Mouse (Mus musculus) MEL (cell line): ENCODE measurements around the gene Olfr549.

Experiments
- BHLHE40 ChIP-seq: IDR thresholded peaks from 2 replicates; pipeline ENCODE4 v1.6.1; 2012; ENCODE audit warnings: low read depth, mild to moderate bottlenecking, inconsistent platforms, low read length, improper control_type of control experiment, borderline replicate concordance
- CTCF ChIP-seq, 3 experiments: IDR thresholded peaks in 2 of 3; conservative IDR thresholded peaks in 1 of 3; 2 replicates each; pipeline ENCODE4 v1.5.1; 2011 to 2012; ENCODE audit warnings: low read length in 3 of 3, low read depth in 2 of 3, mild to moderate bottlenecking in 2 of 3, improper control_type of control experiment in 1 of 3, inconsistent platforms in 1 of 3, mixed read lengths in 1 of 3, moderate library complexity in 1 of 3; ENCODE audit not compliant: control insufficient read depth in 1 of 3, insufficient read depth in 1 of 3, poor library complexity in 1 of 3, severe bottlenecking in 1 of 3
- E2F4 ChIP-seq: IDR thresholded peaks from 2 replicates; pipeline ENCODE4 v1.6.1; 2011; ENCODE audit warnings: low read depth, low read length, improper control_type of control experiment, borderline replicate concordance
- EP300 ChIP-seq, 2 experiments: IDR thresholded peaks; 2 replicates each; pipeline ENCODE4 v1.6.1; 2011; ENCODE audit warnings: improper control_type of control experiment in 2 of 2, low read length in 2 of 2, low read depth in 1 of 2, mild to moderate bottlenecking in 1 of 2
- JUND ChIP-seq: IDR thresholded peaks from 2 replicates; pipeline ENCODE4 v1.6.1; 2011; ENCODE audit warnings: low read depth, mild to moderate bottlenecking, improper control_type of control experiment, low read length
- MAFK ChIP-seq: IDR thresholded peaks from 2 replicates; pipeline ENCODE4 v1.6.1; 2011; ENCODE audit warnings: low read depth, mild to moderate bottlenecking, low read length, improper control_type of control experiment, borderline replicate concordance
- NRF1 ChIP-seq: IDR thresholded peaks from 2 replicates; pipeline ENCODE4 v1.6.1; 2014; ENCODE audit warnings: low read depth, mild to moderate bottlenecking, inconsistent platforms, low read length, improper control_type of control experiment, moderate library complexity; ENCODE audit not compliant: poor library complexity, insufficient read depth, severe bottlenecking
- POLR2A ChIP-seq, 2 experiments: IDR thresholded peaks; 2 replicates each; pipeline ENCODE4 v1.6.1; 2011 to 2012; ENCODE audit warnings: low read length in 2 of 2, mild to moderate bottlenecking in 2 of 2, control low read depth in 1 of 2, improper control_type of control experiment in 1 of 2, low read depth in 1 of 2, moderate library complexity in 1 of 2; ENCODE audit not compliant: control insufficient read depth in 1 of 2, insufficient read depth in 1 of 2, poor library complexity in 1 of 2
- POLR2AphosphoS2 ChIP-seq: IDR thresholded peaks from 2 replicates; pipeline ENCODE4 v1.6.1; 2011; ENCODE audit warnings: low read length, improper control_type of control experiment
- SIN3A ChIP-seq: IDR thresholded peaks from 2 replicates; pipeline ENCODE4 v1.6.1; 2012; ENCODE audit warnings: low read length, improper control_type of control experiment, inconsistent platforms
- TAL1 ChIP-seq: IDR thresholded peaks from 2 replicates; pipeline ENCODE4 v1.6.1; 2012; ENCODE audit warnings: mild to moderate bottlenecking, inconsistent platforms, low read length, moderate library complexity, mixed read lengths
- USF1 ChIP-seq: IDR thresholded peaks from 2 replicates; pipeline ENCODE4 v1.6.1; 2014; ENCODE audit warnings: low read depth, mild to moderate bottlenecking, inconsistent platforms, low read length, improper control_type of control experiment, moderate library complexity
- ZNF384 ChIP-seq: IDR thresholded peaks from 2 replicates; pipeline ENCODE4 v1.6.1; 2012; ENCODE audit warnings: low read depth, mild to moderate bottlenecking, inconsistent platforms, low read length, improper control_type of control experiment

- TF ChIP-seq E2F4 (no peak), CTCF (IDR thresholded peaks at IDR 0.05 in 2 of 3, conservative IDR thresholded peaks at IDR 0.05 in 1 of 3; ENCODE audit: control insufficient read depth in 1 of 3, insufficient read depth in 1 of 3, low read depth in 2 of 3, low read length in 3 of 3, poor library complexity in 1 of 3, severe bottlenecking in 1 of 3) (no peak), POLR2A (IDR thresholded peaks at IDR 0.05; ENCODE audit: control insufficient read depth in 1 of 2, insufficient read depth in 1 of 2, low read depth in 1 of 2, low read length in 2 of 2, poor library complexity in 1 of 2) (no peak), NRF1 (no peak), BHLHE40 (no peak), SIN3A (no peak), USF1 (no peak), EP300 (IDR thresholded peaks at IDR 0.05; ENCODE audit: low read depth in 1 of 2, low read length in 2 of 2) (no peak), JUND (no peak), TAL1 (no peak), POLR2AphosphoS2 (no peak), MAFK (no peak), ZNF384 (no peak)
Observed at GRCm38 (mm10) chr7:102553279-102553678, 3.6 kb downstream of the Olfr549 start.
